Mouse (Mus musculus): ENCODE measurements at regions not wholly inside any gene's neighbourhood (a gene's known extent, or its start where the extent isn't known, plus 50 kb on each side); places are given as distances from the start of the nearest gene placed in this dataset.
A peak's percentile ranks its signal among the peaks of the same experiment; 100 is the strongest.

DNA sequence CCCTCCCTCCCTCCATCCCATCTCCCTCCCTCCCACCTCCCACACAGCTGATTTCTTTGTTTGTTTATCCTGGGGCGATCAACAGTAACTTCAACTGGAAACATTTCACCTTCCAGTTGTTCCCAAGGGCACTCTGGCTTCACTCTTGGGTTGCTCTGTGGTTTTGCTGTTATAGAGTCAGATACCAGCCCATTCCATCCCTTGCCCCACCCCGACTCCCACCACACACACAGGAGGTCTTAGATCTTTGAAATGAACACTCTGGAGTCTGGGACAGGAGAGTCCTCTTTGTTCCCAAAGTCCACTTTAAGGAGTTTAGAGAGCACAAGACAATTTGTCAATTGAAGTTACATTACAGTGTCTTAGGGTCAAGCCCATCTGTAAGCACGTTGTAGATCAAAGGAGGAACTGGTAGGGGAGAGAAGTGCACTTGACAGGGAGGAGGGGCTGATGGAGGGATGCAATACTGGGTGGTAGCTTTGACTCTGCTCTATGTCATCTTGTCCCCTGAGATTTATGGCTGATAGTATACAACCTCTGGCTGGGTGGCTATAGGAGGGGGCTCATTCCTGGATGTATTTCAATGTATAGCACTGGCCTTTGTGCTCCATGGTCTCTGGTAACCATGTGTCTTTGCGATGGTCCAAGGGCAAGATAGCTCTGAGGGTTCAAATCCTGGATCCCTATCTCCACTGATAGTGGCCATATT is 313.9 kb downstream of the Glrx3 start:
- DNase-seq (ENCODE audit: low spot score) (no peak), ATAC-seq (ENCODE audit: low FRiP score, low TSS enrichment) (no peak)
- Histone ChIP-seq H3K9me3 (ENCODE audit: control insufficient read depth, low read length) (no peaks in the 10 kb centered on the region), H3K4me2 (replicated peaks; ENCODE audit: low read depth) (no peak overlapping the region), H3K27ac (replicated peaks) (no peak overlapping the region), H3K4me3 (ENCODE audit: low read depth, low read length) (no peak overlapping the region), H3K9ac (ENCODE audit: low read length) (no peak overlapping the region), H3K4me1 (replicated peaks; ENCODE audit: control insufficient read depth, insufficient read depth) (no peaks in the 10 kb centered on the region), H3K36me3 (ENCODE audit: control insufficient read depth, insufficient read depth, low read length) (no peaks in the 10 kb centered on the region), H3K27me3 (ENCODE audit: control insufficient read depth, insufficient read depth, low read length) (no peaks in the 10 kb centered on the region)
- TF ChIP-seq CTCF (IDR thresholded peaks at IDR 0.05; ENCODE audit: low read depth) (no peak), EP300 (optimal IDR thresholded peaks at IDR 0.05) (no peak)
- 31% methylated on average over 4 of the region's 4 CpGs for WGBS

DNA sequence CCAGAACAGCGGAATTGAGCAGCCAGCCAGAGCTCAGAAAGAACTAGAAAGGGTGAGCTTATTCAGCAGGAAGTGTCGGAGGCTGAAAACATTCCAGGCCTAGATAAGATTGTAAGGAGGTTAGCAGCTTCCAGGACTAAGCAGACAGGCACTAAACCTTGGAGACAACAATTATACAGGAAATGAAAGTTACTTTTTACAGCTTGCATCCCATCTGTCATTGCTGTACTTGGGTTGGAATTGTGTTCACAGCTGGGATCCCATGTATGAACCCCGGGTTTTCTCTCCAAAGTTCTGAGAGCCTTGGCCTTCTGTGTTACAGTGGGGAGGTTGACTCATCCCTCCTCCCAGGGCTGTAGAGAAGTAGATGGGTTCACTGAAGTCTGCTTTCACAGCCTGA is 328.5 kb downstream of the Glrx3 start:
- Histone ChIP-seq H3K27ac (replicated peaks) (no peak overlapping the region), H3K9me3 (ENCODE audit: control insufficient read depth, low read length) (no peaks in the 10 kb centered on the region), H3K4me2 (replicated peaks; ENCODE audit: low read depth) (no peak overlapping the region), H3K4me1 (replicated peaks; ENCODE audit: control insufficient read depth, insufficient read depth) (no peaks in the 10 kb centered on the region), H3K4me3 (ENCODE audit: low read depth, low read length) (no peak overlapping the region), H3K36me3 (ENCODE audit: control insufficient read depth, insufficient read depth, low read length) (no peaks in the 10 kb centered on the region), H3K27me3 (ENCODE audit: control insufficient read depth, insufficient read depth, low read length) (no peaks in the 10 kb centered on the region), H3K9ac (ENCODE audit: low read length) (no peak overlapping the region)
- WGBS = 54% methylated on average over 3 of the region's 3 CpGs
- TF ChIP-seq EP300 (optimal IDR thresholded peaks at IDR 0.05) (no peak), CTCF (IDR thresholded peaks at IDR 0.05; ENCODE audit: low read depth) (no peak)
- no peak for DNase-seq (ENCODE audit: low spot score)
- no peak for ATAC-seq (ENCODE audit: low FRiP score, low TSS enrichment)

GRCm38 (mm10) chr7:137766721-137767120 is 329.3 kb downstream of the Glrx3 start:
- Histone ChIP-seq H3K36me3 (ENCODE audit: control insufficient read depth, insufficient read depth, low read length) (no peaks in the 10 kb centered on the region), H3K9me3 (ENCODE audit: control insufficient read depth, low read length) (no peaks in the 10 kb centered on the region), H3K9ac (ENCODE audit: low read length) (no peak overlapping the region), H3K4me1 (replicated peaks; ENCODE audit: control insufficient read depth, insufficient read depth) (no peaks in the 10 kb centered on the region), H3K27me3 (ENCODE audit: control insufficient read depth, insufficient read depth, low read length) (no peaks in the 10 kb centered on the region), H3K4me3 (ENCODE audit: low read depth, low read length) (no peak overlapping the region), H3K27ac (replicated peaks) (no peak overlapping the region), H3K4me2 (replicated peaks; ENCODE audit: low read depth) (no peak overlapping the region)
- DNase-seq (ENCODE audit: low spot score) (no peak), ATAC-seq (ENCODE audit: low FRiP score, low TSS enrichment) (no peak)
- 81% methylated on average over 2 of the region's 2 CpGs for WGBS
- TF ChIP-seq EP300 (optimal IDR thresholded peaks at IDR 0.05) (no peak), CTCF (IDR thresholded peaks at IDR 0.05; ENCODE audit: low read depth) (no peak)

DNA sequence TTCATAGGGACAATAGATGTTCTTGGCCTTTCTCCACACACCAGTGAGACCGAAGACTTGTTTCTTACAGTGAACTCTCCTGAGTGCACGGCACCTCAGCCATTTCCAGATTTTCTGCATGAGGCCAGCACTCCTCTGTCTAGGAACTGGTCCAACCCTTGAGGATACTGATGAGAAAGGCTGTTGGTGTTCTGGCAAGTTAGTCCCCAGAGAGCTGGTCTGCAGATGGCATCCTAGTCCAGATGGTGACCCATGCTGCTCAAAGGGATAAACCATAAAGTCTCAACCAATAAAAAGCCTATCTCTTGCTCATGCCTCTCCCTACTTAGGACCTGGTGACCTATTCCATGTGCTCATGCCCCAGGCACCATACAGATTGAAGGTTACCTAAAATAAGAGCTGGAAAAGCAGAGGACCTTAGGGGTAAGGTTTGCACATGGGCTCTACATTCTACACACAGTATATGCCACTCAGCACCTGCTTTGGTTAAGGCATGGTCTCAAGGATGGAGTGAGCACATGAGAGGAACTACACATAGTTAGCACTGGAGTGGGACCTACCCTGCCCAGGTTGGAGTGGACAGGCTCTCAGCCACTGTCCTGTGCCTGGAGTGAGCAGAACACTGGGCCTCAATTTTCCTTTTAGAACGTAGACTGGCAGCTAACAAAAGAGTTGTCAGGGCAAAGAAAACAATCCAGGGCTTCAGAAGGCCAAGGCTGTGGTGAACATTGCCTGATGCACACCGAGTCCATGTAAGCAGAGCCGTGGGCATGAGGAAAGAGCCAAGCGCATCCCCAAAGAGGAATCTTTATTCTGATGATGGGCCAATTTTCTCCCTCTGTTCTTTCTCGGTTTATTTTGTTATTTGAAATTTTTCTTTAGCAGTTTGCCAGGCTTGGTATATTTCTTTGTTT is 335.9 kb downstream of the Glrx3 start:
- Histone ChIP-seq H3K4me2 (replicated peaks; ENCODE audit: low read depth) (no peak overlapping the region), H3K4me1 (replicated peaks; ENCODE audit: control insufficient read depth, insufficient read depth) (no peaks in the 10 kb centered on the region), H3K27ac (replicated peaks) (no peak overlapping the region), H3K36me3 (ENCODE audit: control insufficient read depth, insufficient read depth, low read length) (no peaks in the 10 kb centered on the region), H3K27me3 (ENCODE audit: control insufficient read depth, insufficient read depth, low read length) (no peaks in the 10 kb centered on the region), H3K9me3 (ENCODE audit: control insufficient read depth, low read length) (no peaks in the 10 kb centered on the region), H3K4me3 (ENCODE audit: low read depth, low read length) (no peak overlapping the region), H3K9ac (ENCODE audit: low read length) (no peak overlapping the region)
- no peak for ATAC-seq (ENCODE audit: low FRiP score, low TSS enrichment)
- WGBS = 85% methylated on average over 7 of the region's 7 CpGs
- DNase-seq (ENCODE audit: low spot score) = no peak
- TF ChIP-seq EP300 (optimal IDR thresholded peaks at IDR 0.05) (no peak), CTCF (IDR thresholded peaks at IDR 0.05; ENCODE audit: low read depth) (no peak)

DNA sequence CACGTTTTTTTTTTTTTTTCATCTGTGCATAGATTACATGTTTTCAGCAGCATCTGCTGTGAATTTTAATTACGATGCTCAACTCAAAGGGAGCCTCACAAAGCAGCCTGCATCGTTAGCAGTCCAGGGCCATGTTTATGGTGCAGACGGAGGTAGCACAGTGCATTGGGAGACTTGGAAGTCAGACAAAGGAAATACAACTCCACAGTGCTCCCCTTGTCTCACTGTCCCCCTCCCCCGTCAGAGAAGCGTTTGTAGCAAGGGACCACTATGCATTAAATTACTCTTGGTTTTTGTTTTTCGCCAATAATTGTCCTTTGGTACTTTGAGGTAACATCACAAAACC is 336.5 kb downstream of the Glrx3 start:
- 66% methylated on average over 7 of the region's 7 CpGs for WGBS

DNA sequence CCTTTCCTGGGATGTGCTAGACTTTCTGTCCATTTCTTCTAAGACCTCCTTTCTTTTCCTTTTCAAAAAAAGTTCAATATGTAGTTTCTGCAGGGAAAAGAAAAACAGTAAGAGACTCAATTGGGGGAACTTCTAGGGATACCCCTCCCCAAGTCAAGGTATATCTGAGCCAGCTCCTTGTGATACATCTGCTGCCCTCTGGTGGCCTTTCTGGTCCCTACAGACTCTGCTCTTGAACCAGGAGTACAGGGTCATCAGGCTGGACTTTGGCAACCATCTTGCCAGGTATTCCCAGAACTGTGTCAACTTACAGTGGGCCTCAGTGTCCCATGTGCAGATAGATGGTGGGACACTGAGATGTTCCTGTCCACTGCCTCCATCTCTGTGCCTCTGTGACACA is 346.5 kb downstream of the Glrx3 start:
- H3K9me3 ChIP-seq (ENCODE audit: control insufficient read depth, low read length) = no peaks in the 10 kb centered on the region
- no peak for TF ChIP-seq EP300 (optimal IDR thresholded peaks at IDR 0.05)
- peak; percentile 79 for TF ChIP-seq CTCF (IDR thresholded peaks at IDR 0.05; ENCODE audit: low read depth)
- ATAC-seq (ENCODE audit: low FRiP score, low TSS enrichment) = 0 out of 2 replicates have a peak, but pooled peaks have one; percentile 15
- no peak overlapping the region for H3K9ac ChIP-seq (ENCODE audit: low read length)
- no peaks in the 10 kb centered on the region for H3K36me3 ChIP-seq (ENCODE audit: control insufficient read depth, insufficient read depth, low read length)
- H3K4me3 ChIP-seq (ENCODE audit: low read depth, low read length) = no peak overlapping the region
- no peak overlapping the region for H3K4me2 ChIP-seq (replicated peaks; ENCODE audit: low read depth)
- H3K4me1 ChIP-seq (replicated peaks; ENCODE audit: control insufficient read depth, insufficient read depth) = no peaks in the 10 kb centered on the region
- H3K27me3 ChIP-seq (ENCODE audit: control insufficient read depth, insufficient read depth, low read length) = no peaks in the 10 kb centered on the region
- no peak overlapping the region for H3K27ac ChIP-seq (replicated peaks)
- DNase-seq (ENCODE audit: low spot score) = peak; percentile 52

More for the DNA sequence above, 336.5 kb downstream of the Glrx3 start:
- no peak for ATAC-seq (ENCODE audit: low FRiP score, low TSS enrichment)
- TF ChIP-seq EP300 (optimal IDR thresholded peaks at IDR 0.05) (no peak), CTCF (IDR thresholded peaks at IDR 0.05; ENCODE audit: low read depth) (no peak)
- no peak for DNase-seq (ENCODE audit: low spot score)
- Histone ChIP-seq H3K9ac (ENCODE audit: low read length) (no peak overlapping the region), H3K4me1 (replicated peaks; ENCODE audit: control insufficient read depth, insufficient read depth) (no peaks in the 10 kb centered on the region), H3K36me3 (ENCODE audit: control insufficient read depth, insufficient read depth, low read length) (no peaks in the 10 kb centered on the region), H3K27me3 (ENCODE audit: control insufficient read depth, insufficient read depth, low read length) (no peaks in the 10 kb centered on the region), H3K9me3 (ENCODE audit: control insufficient read depth, low read length) (no peaks in the 10 kb centered on the region), H3K4me2 (replicated peaks; ENCODE audit: low read depth) (no peak overlapping the region), H3K27ac (replicated peaks) (no peak overlapping the region), H3K4me3 (ENCODE audit: low read depth, low read length) (no peak overlapping the region)

Measured in stomach, postnatal 0 days (tissue).